Mouse (Mus musculus) MEL (cell line): ENCODE data around the gene Gas7. TPM values are rescaled to one million over a fixed set of nuclear protein-coding genes. Genes with fewer than 3 reads are reported as not detected.

Experiments used
- DNase-seq: peaks from one replicate; pipeline ENCODE4 v3.0.0; 2011; ENCODE audit warnings: low read depth, low spot score
- H3K27ac ChIP-seq: 2 replicates; pipeline ENCODE4 v1.5.1; 2012; ENCODE audit warnings: low read depth, mild to moderate bottlenecking, control low read depth, low read length, moderate library complexity; ENCODE audit not compliant: control insufficient read depth
- H3K27me3 ChIP-seq, 2 experiments: fragments of 150-350 bp in 1 of 2; sonication (generic) in 1 of 2; 2 replicates each; pipeline ENCODE4 v1.6.1; 2012; ENCODE audit warnings: low read length in 2 of 2, mild to moderate bottlenecking in 2 of 2, improper control_type of control experiment in 1 of 2, moderate library complexity in 1 of 2; ENCODE audit not compliant: insufficient read depth in 2 of 2, control insufficient read depth in 1 of 2
- H3K36me3 ChIP-seq, 2 experiments: 2 replicates each; pipeline ENCODE4 v1.6.1; 2012 to 2014; ENCODE audit warnings: low read length in 2 of 2, improper control_type of control experiment in 1 of 2, inconsistent platforms in 1 of 2, mild to moderate bottlenecking in 1 of 2; ENCODE audit not compliant: insufficient read depth in 2 of 2, control insufficient read depth in 1 of 2
- H3K4me1 ChIP-seq, 2 experiments: fragments of 150-350 bp in 1 of 2; sonication (generic) in 1 of 2; 2 replicates each; pipeline ENCODE4 v1.6.1; 2012; ENCODE audit warnings: low read length in 2 of 2, improper control_type of control experiment in 1 of 2, mild to moderate bottlenecking in 1 of 2; ENCODE audit not compliant: insufficient read depth in 2 of 2, control insufficient read depth in 1 of 2
- H3K4me3 ChIP-seq, 2 experiments: fragments of 150-350 bp in 1 of 2; sonication (generic) in 1 of 2; 2 replicates each; pipeline ENCODE4 v1.5.1; 2012; ENCODE audit warnings: low read depth in 2 of 2, low read length in 2 of 2, mild to moderate bottlenecking in 2 of 2, moderate library complexity in 2 of 2, control low read depth in 1 of 2, improper control_type of control experiment in 1 of 2; ENCODE audit not compliant: control insufficient read depth in 1 of 2, insufficient read depth in 1 of 2
- H3K79me2 ChIP-seq: 2 replicates; pipeline ENCODE4 v1.6.1; 2012; ENCODE audit warnings: mild to moderate bottlenecking, low read length, moderate library complexity; ENCODE audit not compliant: control insufficient read depth, poor library complexity, insufficient read depth
- H3K9ac ChIP-seq: 2 replicates; pipeline ENCODE4 v1.6.1; 2012; ENCODE audit warnings: low read depth, mild to moderate bottlenecking, control low read depth, low read length, moderate library complexity; ENCODE audit not compliant: control insufficient read depth, poor library complexity, severe bottlenecking
- H3K9me3 ChIP-seq: fragments of 150-350 bp; sonication (generic); replicated peaks from 2 replicates; pipeline ENCODE4 v1.6.1; 2012; ENCODE audit warnings: mild to moderate bottlenecking, low read length, improper control_type of control experiment, moderate library complexity; ENCODE audit not compliant: insufficient read depth
- BHLHE40 ChIP-seq: IDR thresholded peaks from 2 replicates; pipeline ENCODE4 v1.6.1; 2012; ENCODE audit warnings: low read depth, mild to moderate bottlenecking, inconsistent platforms, low read length, improper control_type of control experiment, borderline replicate concordance
- CHD1 ChIP-seq: IDR thresholded peaks from 2 replicates; pipeline ENCODE4 v1.6.1; 2012; ENCODE audit warnings: low read depth, mild to moderate bottlenecking, inconsistent platforms, low read length, improper control_type of control experiment
- E2F4 ChIP-seq: IDR thresholded peaks from 2 replicates; pipeline ENCODE4 v1.6.1; 2011; ENCODE audit warnings: low read depth, low read length, improper control_type of control experiment, borderline replicate concordance
- ELF1 ChIP-seq: IDR thresholded peaks from 2 replicates; pipeline ENCODE4 v1.6.1; 2014; ENCODE audit warnings: low read depth, mild to moderate bottlenecking, inconsistent platforms, low read length, improper control_type of control experiment, moderate library complexity
- GABPA ChIP-seq: IDR thresholded peaks from 2 replicates; pipeline ENCODE4 v1.6.1; 2012; ENCODE audit warnings: low read depth, mild to moderate bottlenecking, inconsistent platforms, low read length, improper control_type of control experiment, moderate library complexity
- GATA1 ChIP-seq: IDR thresholded peaks from 2 replicates; pipeline ENCODE4 v1.6.1; 2011; ENCODE audit warnings: low read depth, low read length, improper control_type of control experiment
- HCFC1 ChIP-seq: IDR thresholded peaks from 2 replicates; pipeline ENCODE4 v1.6.1; 2012; ENCODE audit warnings: low read depth, mild to moderate bottlenecking, inconsistent platforms, low read length, improper control_type of control experiment, moderate library complexity
- JUND ChIP-seq: IDR thresholded peaks from 2 replicates; pipeline ENCODE4 v1.6.1; 2011; ENCODE audit warnings: low read depth, mild to moderate bottlenecking, improper control_type of control experiment, low read length
- MEF2A ChIP-seq: IDR thresholded peaks from 2 replicates; pipeline ENCODE4 v1.6.1; 2014; ENCODE audit warnings: low read depth, mild to moderate bottlenecking, inconsistent platforms, low read length, improper control_type of control experiment; ENCODE audit not compliant: poor library complexity, insufficient replicate concordance, severe bottlenecking; ENCODE audit errors: extremely low read depth
- MYB ChIP-seq: IDR thresholded peaks from 2 replicates; pipeline ENCODE4 v1.6.1; 2011; ENCODE audit warnings: mild to moderate bottlenecking, low read depth, low read length, improper control_type of control experiment
- MYC ChIP-seq: IDR thresholded peaks from 2 replicates; pipeline ENCODE4 v1.6.1; 2011; ENCODE audit warnings: low read depth, mild to moderate bottlenecking, low read length, improper control_type of control experiment, moderate library complexity
- NELFE ChIP-seq: IDR thresholded peaks from 2 replicates; pipeline ENCODE4 v1.6.1; 2011; ENCODE audit warnings: low read depth, low read length, improper control_type of control experiment
- NRF1 ChIP-seq: IDR thresholded peaks from 2 replicates; pipeline ENCODE4 v1.6.1; 2014; ENCODE audit warnings: low read depth, mild to moderate bottlenecking, inconsistent platforms, low read length, improper control_type of control experiment, moderate library complexity; ENCODE audit not compliant: poor library complexity, insufficient read depth, severe bottlenecking
- RAD21 ChIP-seq: IDR thresholded peaks from 2 replicates; pipeline ENCODE4 v1.6.1; 2011; ENCODE audit warnings: mild to moderate bottlenecking, low read depth, low read length, improper control_type of control experiment
- RCOR1 ChIP-seq: IDR thresholded peaks from 2 replicates; pipeline ENCODE4 v1.6.1; 2012; ENCODE audit warnings: low read depth, mild to moderate bottlenecking, inconsistent platforms, low read length, improper control_type of control experiment
- SIN3A ChIP-seq: IDR thresholded peaks from 2 replicates; pipeline ENCODE4 v1.6.1; 2012; ENCODE audit warnings: low read length, improper control_type of control experiment, inconsistent platforms
- SMC3 ChIP-seq: IDR thresholded peaks from 2 replicates; pipeline ENCODE4 v1.6.1; 2011; ENCODE audit warnings: low read depth, low read length, improper control_type of control experiment
- TBP ChIP-seq: IDR thresholded peaks from 2 replicates; pipeline ENCODE4 v1.8.0; 2011; ENCODE audit warnings: low read depth, low read length, improper control_type of control experiment
- TCF12 ChIP-seq: IDR thresholded peaks from 2 replicates; pipeline ENCODE4 v1.6.1; 2014; ENCODE audit warnings: low read depth, mild to moderate bottlenecking, inconsistent platforms, low read length, improper control_type of control experiment, moderate library complexity
- UBTF ChIP-seq: IDR thresholded peaks from 2 replicates; pipeline ENCODE4 v1.6.1; 2012; ENCODE audit warnings: low read depth, mild to moderate bottlenecking, inconsistent platforms, low read length, improper control_type of control experiment, moderate library complexity, borderline replicate concordance; ENCODE audit not compliant: insufficient read depth
- USF2 ChIP-seq, 2 experiments: IDR thresholded peaks; 2 replicates each; pipeline ENCODE4 v1.6.1; 2011 to 2012; ENCODE audit warnings: improper control_type of control experiment in 2 of 2, low read length in 2 of 2, borderline replicate concordance in 1 of 2, inconsistent platforms in 1 of 2, low read depth in 1 of 2, mild to moderate bottlenecking in 1 of 2; ENCODE audit not compliant: insufficient read depth in 1 of 2
- ZC3H11A ChIP-seq: IDR thresholded peaks from 2 replicates; pipeline ENCODE4 v1.6.1; 2012; ENCODE audit warnings: low read depth, mild to moderate bottlenecking, inconsistent platforms, low read length, improper control_type of control experiment
- ZKSCAN1 ChIP-seq: IDR thresholded peaks from 2 replicates; pipeline ENCODE4 v1.6.1; 2012; ENCODE audit warnings: low read depth, mild to moderate bottlenecking, inconsistent platforms, low read length, improper control_type of control experiment, moderate library complexity
- ZMIZ1 ChIP-seq: IDR thresholded peaks from 2 replicates; pipeline ENCODE4 v1.6.1; 2012; ENCODE audit warnings: low read depth, mild to moderate bottlenecking, inconsistent platforms, low read length, improper control_type of control experiment, moderate library complexity
- ZNF384 ChIP-seq: IDR thresholded peaks from 2 replicates; pipeline ENCODE4 v1.6.1; 2012; ENCODE audit warnings: low read depth, mild to moderate bottlenecking, inconsistent platforms, low read length, improper control_type of control experiment
- polyA plus RNA-seq, 2 experiments: library from polyadenylated mRNA; stranded (reverse) in 1 of 2; unstranded in 1 of 2; fragments of >175 nt in 1 of 2; fragments of >200 nt in 1 of 2; gene quantifications; 2 replicates each; pipeline versions ENCODE4 v1.2.1 to v1.2.4; 2012; ENCODE audit warnings: low replicate concordance in 2 of 2, low read depth in 1 of 2; ENCODE audit not compliant: insufficient read length in 2 of 2, insufficient read depth in 1 of 2, missing spikeins in 1 of 2
- total RNA-seq: library from RNA; depleted of rRNA; stranded (reverse); fragments of 300-350 nt; gene quantifications from 2 replicates; pipeline ENCODE4 v1.2.3, GENCODE M21; 2012

Gene Gas7
- total and polyA plus RNA-seq, 3 experiments, result 0.04 TPM; not detected in 2

GRCm38 (mm10) chr11:67655236-67655959 lies 200.2 kb downstream of the Gas7 start:
- no peaks in the 10 kb centered on the region for H3K9me3 ChIP-seq

DNA sequence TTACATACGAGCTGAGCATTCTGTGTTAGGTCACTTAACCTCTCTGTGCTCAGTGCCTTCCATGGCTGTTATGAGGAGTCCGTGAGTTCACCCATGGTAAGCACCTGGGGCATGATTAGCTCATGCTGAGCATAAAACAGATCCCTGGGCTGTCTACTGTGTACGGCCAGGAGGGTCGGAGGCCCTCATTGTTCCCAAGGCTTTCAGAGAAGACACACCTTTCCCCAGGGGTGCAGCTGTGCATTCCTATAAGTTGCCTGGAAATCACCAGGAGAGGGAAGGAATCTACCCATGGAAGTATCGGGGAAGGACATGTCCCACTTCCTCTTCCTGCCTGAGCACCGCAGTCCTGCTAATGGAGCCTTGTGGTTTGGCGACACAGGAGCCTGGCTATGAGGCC lies 201.1 kb downstream of the Gas7 start:
- no peaks in the 10 kb centered on the region for H3K9me3 ChIP-seq
- no peak overlapping the region for H3K27ac ChIP-seq
- H3K9ac ChIP-seq, result no peak overlapping the region
- H3K4me1 ChIP-seq, result no peaks in the 10 kb centered on the region
- TF ChIP-seq ZMIZ1 (no peak), TCF12 (no peak), USF2 (IDR thresholded peaks at IDR 0.05; ENCODE audit: borderline replicate concordance in 1 of 2, insufficient read depth in 1 of 2, low read depth in 1 of 2, low read length in 2 of 2) (no peak), JUND (no peak), ZC3H11A (no peak), NELFE (no peak), MYB (no peak), SMC3 (no peak), RAD21 (no peak), ZKSCAN1 (no peak), E2F4 (no peak), RCOR1 (no peak), TBP (no peak), UBTF (no peak), MYC (no peak)
- no peak overlapping the region for H3K4me3 ChIP-seq
- H3K36me3 ChIP-seq, result no peaks in the 10 kb centered on the region
- no peaks in the 10 kb centered on the region for H3K27me3 ChIP-seq
- H3K79me2 ChIP-seq, result no peaks in the 10 kb centered on the region
- no peak for DNase-seq

More at GRCm38 (mm10) chr11:67655236-67655959, 200.2 kb downstream of the Gas7 start:
- Histone ChIP-seq H3K36me3 (no peaks in the 10 kb centered on the region), H3K79me2 (no peaks in the 10 kb centered on the region), H3K27ac (no peak overlapping the region), H3K27me3 (no peaks in the 10 kb centered on the region), H3K9ac (no peak overlapping the region), H3K4me3 (no peak overlapping the region), H3K4me1 (no peaks in the 10 kb centered on the region)
- TF ChIP-seq USF2 (IDR thresholded peaks at IDR 0.05; ENCODE audit: borderline replicate concordance in 1 of 2, insufficient read depth in 1 of 2, low read depth in 1 of 2, low read length in 2 of 2) (no peak), ZKSCAN1 (no peak), TBP (no peak), NRF1 (no peak), MEF2A (no peak), CHD1 (no peak), SMC3 (no peak), ZNF384 (no peak), ELF1 (no peak), SIN3A (no peak), GATA1 (no peak), HCFC1 (no peak), BHLHE40 (no peak), GABPA (no peak)
- no peak for DNase-seq
